Mouse (Mus musculus) right cerebral cortex, postnatal 4 days (tissue): Measurements from ENCODE around the gene Phlpp1.
"Not testable (repeated sequence)": the region's sequence is repeated elsewhere in the genome, so short reads cannot be mapped to it uniquely, and the experiment has no call there.

ENCODE experiments used
- DNase-seq: peaks from one replicate; pipeline ENCODE4 v3.0.0-alpha.2; 2022

Gene Phlpp1

GRCm38 (mm10) chr1:106268028-106268799 lies 96.7 kb downstream of the Phlpp1 start:
- no peak for DNase-seq

GRCm38 (mm10) chr1:106269337-106269736 lies 97.8 kb downstream of the Phlpp1 start:
- no peak for DNase-seq

- no peak for DNase-seq
These were observed 101.4 kb downstream of the Phlpp1 start for GRCm38 (mm10) chr1:106272916-106273315.

GRCm38 (mm10) chr1:106273801-106274200 lies 102.2 kb downstream of the Phlpp1 start:
- no peak for DNase-seq

- DNase-seq = no peak
These were observed 103.0 kb downstream of the Phlpp1 start for GRCm38 (mm10) chr1:106274561-106275001.

GRCm38 (mm10) chr1:106275142-106275541 lies 103.6 kb downstream of the Phlpp1 start:
- no peak for DNase-seq

GRCm38 (mm10) chr1:106275731-106276130 lies 104.2 kb downstream of the Phlpp1 start:
- DNase-seq = no peak

- DNase-seq = no peak
These were observed 105.3 kb downstream of the Phlpp1 start for GRCm38 (mm10) chr1:106276824-106277223.

GRCm38 (mm10) chr1:106277286-106277685 lies 105.7 kb downstream of the Phlpp1 start:
- no peak for DNase-seq

- DNase-seq = no peak
These were observed 107.1 kb downstream of the Phlpp1 start for GRCm38 (mm10) chr1:106278552-106279060.

GRCm38 (mm10) chr1:106279404-106280123 lies 108.0 kb downstream of the Phlpp1 start:
- DNase-seq = no peak

- DNase-seq = no peak
These were observed 108.8 kb downstream of the Phlpp1 start for GRCm38 (mm10) chr1:106280171-106280913.

GRCm38 (mm10) chr1:106286815-106287214 lies 115.3 kb downstream of the Phlpp1 start:
- no peak for DNase-seq

- DNase-seq = no peak
These were observed 117.5 kb downstream of the Phlpp1 start for GRCm38 (mm10) chr1:106289065-106289464.

GRCm38 (mm10) chr1:106289580-106289979 lies 118.0 kb downstream of the Phlpp1 start:
- no peak for DNase-seq

GRCm38 (mm10) chr1:106309394-106310039 lies 138.0 kb downstream of the Phlpp1 start:
- no peak for DNase-seq

- no peak for DNase-seq
These were observed 138.7 kb downstream of the Phlpp1 start for GRCm38 (mm10) chr1:106310285-106310684.

- not testable (repeated sequence) for DNase-seq
These were observed 140.3 kb downstream of the Phlpp1 start for GRCm38 (mm10) chr1:106311830-106312229.

- DNase-seq = no peak
These were observed 142.9 kb downstream of the Phlpp1 start for GRCm38 (mm10) chr1:106314476-106314875.

GRCm38 (mm10) chr1:106316641-106317304 lies 145.2 kb downstream of the Phlpp1 start:
- no peak for DNase-seq

- DNase-seq = no peak
These were observed 146.8 kb downstream of the Phlpp1 start for GRCm38 (mm10) chr1:106318341-106318740.

GRCm38 (mm10) chr1:106320583-106320982 lies 149.0 kb downstream of the Phlpp1 start:
- no peak for DNase-seq
